Mouse (Mus musculus): ENCODE data around the gene Gm20696.

GRCm38 (mm10) chr6:99263061-99263885 is 403.3 kb downstream of the Gm20696 start:
- no peak for TF ChIP-seq CTCF (IDR thresholded peaks at IDR 0.05; ENCODE audit: borderline replicate concordance, extremely low read depth, insufficient read depth, insufficient read length)
- TF ChIP-seq POLR2A (IDR thresholded peaks at IDR 0.05; ENCODE audit: borderline replicate concordance, extremely low read depth, insufficient read depth, insufficient read length, poor library complexity, severe bottlenecking) = no peak

All from brain, embryonic 14.5 days (tissue).